Mouse (Mus musculus): Measurements from ENCODE around the gene Pgs1.

DNA sequence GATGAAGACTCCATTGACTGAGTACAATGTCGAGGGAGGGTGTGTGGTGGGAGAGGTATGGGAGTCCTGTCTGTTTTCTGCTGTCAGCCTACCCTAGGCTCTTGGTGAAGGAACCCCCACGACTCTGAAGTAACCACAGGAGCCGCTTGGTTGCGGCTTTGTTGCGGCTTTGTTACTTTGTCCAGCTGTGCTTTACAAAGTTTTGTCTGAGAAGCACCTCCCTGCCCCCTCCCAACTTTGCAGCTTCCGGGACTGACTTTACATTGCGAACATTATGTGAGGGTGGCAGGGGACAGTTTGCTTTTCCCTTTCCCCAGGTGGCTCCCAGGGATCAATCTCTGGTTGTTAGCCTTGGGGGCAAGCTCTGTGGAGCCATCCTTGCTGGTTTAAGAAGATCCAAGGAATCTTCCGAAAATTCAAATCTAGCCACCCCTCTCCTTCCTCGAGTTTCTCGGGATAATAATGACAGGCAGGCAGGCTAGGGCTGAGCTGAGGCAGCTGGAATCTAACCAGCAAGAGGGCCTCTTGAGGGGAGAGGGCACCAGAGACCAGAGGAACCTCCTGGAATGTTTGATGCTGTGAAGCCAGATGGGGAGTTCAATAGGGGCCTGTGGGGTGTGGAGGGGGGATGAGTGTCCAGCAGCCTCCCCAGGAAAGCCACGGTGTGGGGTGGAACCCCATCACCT lies 85.3 kb downstream of the Pgs1 start:
- TF ChIP-seq TAL1 (IDR thresholded peaks at IDR 0.05; ENCODE audit: low read length) (no peak), GATA1 (IDR thresholded peaks at IDR 0.05; ENCODE audit: low read length) (no peak)

All from erythroblast, embryonic 14.5 days (primary cell).